Mouse (Mus musculus): Measurements from ENCODE around the gene Cadm1.

DNA sequence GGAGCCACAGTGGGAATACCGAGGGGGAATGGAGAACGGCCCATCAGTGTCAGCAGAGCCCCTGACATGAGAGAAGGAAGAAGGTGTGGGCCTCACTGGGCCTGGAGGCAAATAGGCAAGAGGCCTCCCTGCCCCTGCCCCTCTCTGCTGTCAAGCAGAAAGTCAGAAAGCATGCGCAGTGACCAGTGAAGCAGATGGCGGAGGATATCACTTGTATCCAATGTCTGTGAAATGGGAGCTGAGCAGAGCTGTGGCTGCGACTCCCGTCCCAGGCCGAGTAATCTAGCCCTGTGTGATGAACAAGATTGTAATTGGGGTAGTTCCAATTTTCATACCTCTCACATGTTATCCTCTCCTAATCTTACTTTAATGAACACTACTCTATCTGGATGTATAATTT lies 337.5 kb downstream of the Cadm1 start:
- TF ChIP-seq CTCF (IDR thresholded peaks at IDR 0.05; ENCODE audit: extremely low read depth, insufficient read length, insufficient replicate concordance, low read depth, low read length) = no peak
- TF ChIP-seq POLR2A (IDR thresholded peaks at IDR 0.05; ENCODE audit: low read depth, low read length) = no peak
